ENCODE assay signal across 11 mouse cellular contexts in the genomic region with DNA sequence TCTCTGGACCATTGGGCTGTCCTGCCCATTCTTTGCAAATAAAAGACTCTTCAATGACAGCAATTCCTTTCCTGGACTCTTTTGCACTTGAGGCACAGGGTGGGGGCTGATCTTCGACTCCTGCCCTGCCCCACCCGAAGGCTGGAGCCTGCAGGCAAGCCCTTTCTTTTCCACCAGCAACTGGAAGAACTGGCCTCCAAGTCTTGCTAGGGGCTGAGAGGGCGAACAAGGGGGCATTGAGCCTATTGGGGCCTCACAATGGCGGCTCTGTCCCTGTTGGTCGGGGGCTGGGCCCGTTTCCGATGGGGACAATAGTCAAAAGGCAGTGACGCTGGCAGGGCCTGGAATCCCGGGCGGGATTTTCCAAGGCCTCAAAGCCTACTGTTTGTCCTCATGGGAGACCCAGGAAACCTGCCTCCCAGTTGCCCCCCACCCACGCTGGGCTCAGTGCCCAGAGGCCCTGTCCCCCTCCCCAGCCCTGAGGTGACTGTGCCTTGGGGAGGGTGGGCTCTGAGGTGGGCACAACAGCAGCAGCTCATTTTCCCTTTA. TPM values are rescaled to one million over a fixed set of nuclear protein-coding genes. Genes with fewer than 3 reads are reported as not detected.
DNase-seq lines count a peak whose midpoint lies in the region; ATAC-seq and TF ChIP-seq lines count a peak whose summit lies in the region.
"Had no signal": no experiment of that assay in that cellular context is flagged by ENCODE, and none has a peak within 500 bp of the region (broad histone marks: within the 10 kb centered on the region; RNA-seq: fewer than 3 reads in every experiment).

No protein-coding gene starts in this region.

- ATAC-seq in hindbrain, embryonic 13.5 days (ENCODE audit: low FRiP score) = peak; percentile 61
- ATAC-seq in midbrain, embryonic 12.5 days (ENCODE audit: low FRiP score, low read depth) = peak; percentile 66

- no peak for TF ChIP-seq POLR2A in brain, embryonic 14.5 days (IDR thresholded peaks at IDR 0.05; ENCODE audit: borderline replicate concordance, extremely low read depth, insufficient read depth, insufficient read length, poor library complexity, severe bottlenecking)

- peaks cover 20% of the 10 kb centered on the region for H3K36me3 ChIP-seq in hindbrain, embryonic 13.5 days
- H3K36me3 ChIP-seq in midbrain, embryonic 12.5 days = peaks cover 16% of the 10 kb centered on the region

- H3K9ac ChIP-seq in hindbrain, embryonic 13.5 days = no peak overlapping the region
- H3K9ac ChIP-seq in midbrain, embryonic 12.5 days (replicated peaks) = no peak overlapping the region; the same call in 1 of the 2 replicates

- peak overlapping the region; percentile 55 for H3K27ac ChIP-seq in hindbrain, embryonic 13.5 days
- H3K27ac ChIP-seq in midbrain, embryonic 12.5 days (replicated peaks) = peak overlapping the region; percentile 31
- H3K27ac ChIP-seq: heart, embryonic 13.5 days had no signal

- H3K4me3 ChIP-seq in hindbrain, embryonic 13.5 days = no peak overlapping the region
- no peak overlapping the region for H3K4me3 ChIP-seq in midbrain, embryonic 12.5 days
- H3K4me3 ChIP-seq: heart, embryonic 13.5 days had no signal

- peaks cover 18% of the 10 kb centered on the region for H3K4me1 ChIP-seq in hindbrain, embryonic 13.5 days (replicated peaks)
- peaks cover 9% of the 10 kb centered on the region for H3K4me1 ChIP-seq in midbrain, embryonic 12.5 days

- intact Hi-C loops in heart, postnatal 10 days (cut with DNase I) = no loop called here
- intact Hi-C loops in gastrocnemius, postnatal 36 days (cut with DNase I) = no loop called here

- DNase-seq in heart, postnatal 4 days = peak; percentile 18
- DNase-seq in heart, postnatal 10 days = no peak
- peak; percentile 74 for DNase-seq in brain, embryonic 14.5 days (ENCODE audit: low read depth)
- no peak for DNase-seq in urinary bladder, postnatal 25 days (ENCODE audit: low spot score)
- no peak for DNase-seq in gastrocnemius, postnatal 36 days
- no peak for DNase-seq in spleen, postnatal 14 days (ENCODE audit: low spot score in 2 of 2)
- DNase-seq: thymus, adult 2 months had no signal

- H3K4me2 ChIP-seq in hindbrain, embryonic 13.5 days = no peak overlapping the region
- no peak overlapping the region for H3K4me2 ChIP-seq in midbrain, embryonic 12.5 days (replicated peaks)
- H3K4me2 ChIP-seq: heart, embryonic 13.5 days had no signal

- 20% methylated on average over 11 of the region's 11 CpGs for WGBS in hindbrain, embryonic 13.5 days
- WGBS in midbrain, embryonic 12.5 days = 16% methylated on average over 11 of the region's 11 CpGs

- TF ChIP-seq CTCF in brain, embryonic 14.5 days (IDR thresholded peaks at IDR 0.05; ENCODE audit: borderline replicate concordance, extremely low read depth, insufficient read depth, insufficient read length) = no peak

- no peaks in the 10 kb centered on the region for H3K27me3 ChIP-seq in hindbrain, embryonic 13.5 days
- H3K27me3 ChIP-seq in midbrain, embryonic 12.5 days = peaks cover 7% of the 10 kb centered on the region
- H3K27me3 ChIP-seq: heart, embryonic 13.5 days had no signal

- H3K9me3 ChIP-seq in hindbrain, embryonic 13.5 days = no peaks in the 10 kb centered on the region
- no peaks in the 10 kb centered on the region for H3K9me3 ChIP-seq in midbrain, embryonic 12.5 days
- H3K9me3 ChIP-seq: heart, embryonic 13.5 days had no signal

RNA-seq across cellular contexts. Expression of a gene that starts 6.6 kb away (rescaled TPM):
- total RNA-seq in heart, postnatal 4 days (2021) = 10 to 100 TPM; 21.7 to 23.3 TPM
- total RNA-seq in heart, postnatal 10 days (2021) = 10 to 100 TPM; 24.1 to 28.2 TPM
- polyA plus RNA-seq in brain, embryonic 14.5 days (2012; rRNA removed) = 58.9 and 75.1 TPM in 2 replicates
- 82.9 and 84.6 TPM in 2 replicates for polyA plus RNA-seq in hindbrain, embryonic 13.5 days (2015; fragmentation: Nextera tagmentation; extraction: Ambion mirVana)
- 63.9 and 68.1 TPM in 2 replicates for polyA plus RNA-seq in midbrain, embryonic 12.5 days (2016; fragmentation: Nextera tagmentation; extraction: Ambion mirVana)
- 10 to 100 TPM; 30.6 to 32.6 TPM for total RNA-seq in gastrocnemius, postnatal 36 days (2021)

RNA-seq across cellular contexts. Expression of a gene that starts 15.6 kb away (rescaled TPM):
- 1 to 10 TPM; 4.3 to 4.6 TPM for total RNA-seq in heart, postnatal 4 days (2021)
- 1 to 10 TPM; 2.3 to 3.6 TPM for total RNA-seq in heart, postnatal 10 days (2021)
- polyA plus RNA-seq in brain, embryonic 14.5 days (2012; rRNA removed) = 0.41 and 0.42 TPM in 2 replicates
- polyA plus RNA-seq in hindbrain, embryonic 13.5 days (2015; fragmentation: Nextera tagmentation; extraction: Ambion mirVana) = 0.56 and 0.66 TPM in 2 replicates
- polyA plus RNA-seq in midbrain, embryonic 12.5 days (2016; fragmentation: Nextera tagmentation; extraction: Ambion mirVana) = 0.15 TPM in 1 of 2 replicates, not detected in the other
- under 1 TPM; 0.23 to 0.44 TPM for total RNA-seq in gastrocnemius, postnatal 36 days (2021)
- total RNA-seq: megakaryocyte progenitor cell, adult 5-6 weeks had no signal

RNA-seq across cellular contexts. Expression of a gene that starts 23.4 kb away (rescaled TPM):
- 10 to 100 TPM; 48.1 to 49.6 TPM for total RNA-seq in heart, postnatal 4 days (2021)
- 10 to 100 TPM; 16.8 to 20.4 TPM for total RNA-seq in heart, postnatal 10 days (2021)
- 5.4 and 10.5 TPM in 2 replicates for polyA plus RNA-seq in brain, embryonic 14.5 days (2012; rRNA removed)
- 4.9 and 5.0 TPM in 2 replicates for polyA plus RNA-seq in hindbrain, embryonic 13.5 days (2015; fragmentation: Nextera tagmentation; extraction: Ambion mirVana)
- polyA plus RNA-seq in midbrain, embryonic 12.5 days (2016; fragmentation: Nextera tagmentation; extraction: Ambion mirVana) = 3.4 and 4.0 TPM in 2 replicates
- 100 to 1,000 TPM; 152 to 202 TPM for total RNA-seq in gastrocnemius, postnatal 36 days (2021)

RNA-seq across cellular contexts. Expression of a gene that starts 53.4 kb away (rescaled TPM):
- 10 to 100 TPM; 13.9 to 15.1 TPM for total RNA-seq in heart, postnatal 4 days (2021)
- 10 to 100 TPM; 14.9 to 18.0 TPM for total RNA-seq in heart, postnatal 10 days (2021)
- 4.9 and 6.5 TPM in 2 replicates for polyA plus RNA-seq in brain, embryonic 14.5 days (2012; rRNA removed)
- polyA plus RNA-seq in hindbrain, embryonic 13.5 days (2015; fragmentation: Nextera tagmentation; extraction: Ambion mirVana) = 1.7 and 1.8 TPM in 2 replicates
- 5.5 and 5.9 TPM in 2 replicates for polyA plus RNA-seq in midbrain, embryonic 12.5 days (2016; fragmentation: Nextera tagmentation; extraction: Ambion mirVana)
- 1 to 10 TPM; 5.7 to 6.3 TPM for total RNA-seq in gastrocnemius, postnatal 36 days (2021)

Comparison
In these comparisons a context has a peak if more than half of its experiments do, and no peak if none do; other contexts are left out.
1. DNase-seq: peak in heart, postnatal 4 days (single experiment) and brain, embryonic 14.5 days (single experiment); none in heart, postnatal 10 days (0 of 2), urinary bladder, postnatal 25 days (single experiment), gastrocnemius, postnatal 36 days (0 of 2) and spleen, postnatal 14 days (0 of 2).